Mouse (Mus musculus) ovary, postnatal 10 days (tissue): ENCODE measurements around the gene Celf2.

ENCODE experiments used
- DNase-seq: peaks from one replicate; pipeline ENCODE4 v3.0.0; 2022; ENCODE audit warnings: low spot score

Gene Celf2

DNA sequence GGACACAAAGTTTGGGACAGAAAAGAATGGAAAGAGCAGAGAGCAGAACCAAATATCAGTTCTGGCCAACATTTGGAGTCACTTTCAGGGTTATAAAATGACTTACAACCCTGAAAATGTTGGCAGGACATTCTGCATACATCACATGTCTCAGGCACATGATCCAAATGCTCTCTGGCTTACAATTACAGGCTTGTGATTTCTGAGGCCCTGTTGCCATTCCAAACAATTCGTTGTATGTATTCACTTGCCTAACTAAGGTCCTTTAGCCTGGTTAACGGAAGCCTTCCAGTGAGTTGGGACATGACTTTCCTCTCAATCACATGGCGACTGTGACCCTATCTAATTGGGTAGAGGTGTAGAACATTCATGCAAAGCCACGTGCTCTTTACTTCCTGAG is 249.2 kb downstream of the Celf2 start:
- DNase-seq = no peak

GRCm38 (mm10) chr2:7259616-7260015 is 249.7 kb downstream of the Celf2 start:
- DNase-seq = no peak

- DNase-seq = no peak
These were observed 253.3 kb downstream of the Celf2 start for GRCm38 (mm10) chr2:7256023-7256422.

DNA sequence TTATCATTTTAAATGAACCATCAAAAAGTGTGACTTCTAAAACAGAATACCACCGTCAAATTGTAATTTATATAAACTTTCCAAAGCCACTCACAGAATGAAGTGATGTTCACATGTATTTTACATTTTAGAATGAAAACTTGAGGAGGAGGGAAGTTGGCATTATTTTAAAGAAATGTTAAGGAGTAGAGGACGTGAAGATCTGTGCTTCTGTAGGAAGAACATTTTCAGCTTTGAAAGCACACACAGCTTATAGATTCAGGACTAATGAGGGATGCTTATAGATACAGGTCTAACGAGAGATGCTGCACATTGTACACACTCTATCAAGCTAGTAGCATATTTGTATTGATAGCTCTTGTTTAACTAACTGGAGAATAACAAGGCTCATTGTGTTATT is 254.0 kb downstream of the Celf2 start:
- DNase-seq = no peak

DNA sequence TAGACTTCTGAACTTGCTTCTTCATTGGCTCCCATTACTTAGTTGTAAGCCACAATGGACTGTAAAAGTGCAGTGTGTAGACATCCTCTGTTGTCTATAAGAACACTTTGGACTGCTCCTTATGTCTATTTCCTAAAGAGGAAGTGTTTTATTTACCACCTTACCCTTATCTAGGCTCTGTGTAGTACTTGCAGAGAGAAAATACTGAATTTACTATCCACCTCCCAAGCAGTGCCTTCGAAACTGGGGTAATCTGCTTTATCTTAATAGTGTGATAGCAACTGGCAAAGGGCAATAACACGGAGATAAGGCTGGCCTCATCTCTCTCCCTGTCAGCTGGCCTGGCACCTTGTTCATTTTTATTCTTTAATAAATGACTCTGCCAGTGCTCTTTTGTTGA is 259.0 kb downstream of the Celf2 start:
- no peak for DNase-seq

DNA sequence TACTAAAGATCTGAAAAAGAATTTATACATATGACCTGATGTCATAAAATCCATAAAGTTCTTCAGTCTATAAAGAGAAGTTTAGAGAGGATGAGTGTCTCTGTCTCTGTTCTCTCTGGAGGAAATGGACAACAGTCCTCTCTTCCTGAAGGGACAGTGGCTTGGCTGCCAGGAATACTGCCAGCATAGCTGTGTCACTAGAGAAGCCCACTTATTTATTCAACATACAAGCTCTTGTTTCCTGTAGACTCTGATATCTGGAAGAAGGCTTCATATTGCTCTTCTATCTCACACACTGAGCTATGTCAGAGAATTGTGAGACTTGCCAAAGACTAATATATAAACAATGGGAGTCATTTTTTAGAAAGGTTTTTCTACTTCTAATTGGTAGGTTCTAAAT is 260.4 kb downstream of the Celf2 start:
- DNase-seq = no peak

GRCm38 (mm10) chr2:7245958-7246774 is 263.2 kb downstream of the Celf2 start:
- peak; percentile 27 for DNase-seq

GRCm38 (mm10) chr2:7242139-7242538 is 267.2 kb downstream of the Celf2 start:
- no peak for DNase-seq

GRCm38 (mm10) chr2:7241523-7241941 is 267.8 kb downstream of the Celf2 start:
- DNase-seq = no peak

DNA sequence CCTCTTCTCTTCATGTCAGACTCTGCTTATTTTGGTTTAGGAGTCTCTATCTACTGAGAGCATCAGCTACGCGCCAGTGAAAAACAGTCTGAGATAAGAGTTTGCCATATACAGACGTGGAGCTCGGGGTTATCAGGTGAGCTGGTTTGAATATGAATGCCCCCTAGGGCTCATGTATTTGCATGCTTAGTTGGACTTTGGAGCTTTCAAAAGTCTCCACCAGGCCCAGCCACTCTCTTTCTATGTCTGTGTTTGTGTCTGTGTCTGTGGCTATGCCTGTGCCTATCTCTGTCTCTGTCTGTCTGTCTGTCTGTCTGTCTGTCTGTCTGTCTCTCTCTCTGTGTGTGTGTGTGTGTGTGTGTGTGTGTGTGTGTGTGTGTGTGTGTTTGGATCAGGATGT is 272.1 kb downstream of the Celf2 start:
- no peak for DNase-seq

DNA sequence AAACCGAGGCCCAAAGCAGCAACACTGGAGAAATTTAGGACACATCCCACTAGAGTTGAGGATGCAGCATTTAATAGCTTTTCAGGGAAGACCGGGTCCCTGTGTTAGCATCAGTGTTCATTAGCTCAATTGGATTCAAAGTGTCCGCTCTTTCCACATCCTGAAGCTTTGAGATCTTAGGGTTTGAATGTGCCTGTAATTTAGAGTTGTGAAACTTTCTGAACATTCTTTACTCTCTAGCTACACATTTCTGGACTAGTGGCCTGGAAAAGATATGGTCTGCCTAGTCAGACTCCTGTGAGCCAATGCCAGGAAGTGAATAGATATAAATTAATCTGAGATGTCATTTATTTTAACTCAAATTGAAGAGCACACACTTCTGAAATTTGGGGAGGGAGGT is 272.9 kb downstream of the Celf2 start:
- no peak for DNase-seq

DNA sequence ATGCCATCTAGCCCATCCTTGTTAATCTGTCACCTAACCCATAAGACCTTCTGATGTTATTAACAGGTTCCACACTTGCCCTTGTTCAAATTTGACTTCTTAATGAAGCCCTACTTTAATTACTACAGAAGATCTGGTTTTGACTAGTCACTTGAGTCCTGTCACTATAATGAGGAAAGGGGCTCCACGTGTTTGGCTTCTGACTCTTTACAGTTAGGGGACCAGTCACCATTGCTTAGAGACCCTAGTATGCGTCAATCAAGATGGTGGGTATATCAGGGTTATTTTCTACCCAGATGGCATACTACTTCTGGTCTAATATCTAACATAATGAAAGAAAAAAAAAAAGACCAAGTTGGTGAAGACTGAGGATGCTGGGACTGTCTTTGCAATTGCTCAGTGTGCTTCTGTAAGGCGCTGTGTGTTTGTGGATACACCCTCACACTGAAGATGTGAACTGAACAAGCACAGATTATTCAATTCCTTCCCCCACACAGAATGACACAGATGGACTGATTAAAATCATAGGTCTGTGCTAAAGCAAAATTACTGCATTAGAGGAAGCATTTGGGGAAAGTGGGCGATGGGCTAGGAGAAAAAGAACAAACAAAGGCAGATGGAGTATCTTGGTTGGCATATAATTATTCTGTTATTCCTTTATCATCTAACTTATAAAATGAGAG is 274.2 kb downstream of the Celf2 start:
- DNase-seq = no peak

- DNase-seq = no peak
These were observed 274.8 kb downstream of the Celf2 start for GRCm38 (mm10) chr2:7234587-7234986.

GRCm38 (mm10) chr2:7233411-7233810 is 276.0 kb downstream of the Celf2 start:
- no peak for DNase-seq

- DNase-seq = no peak
These were observed 282.6 kb downstream of the Celf2 start for GRCm38 (mm10) chr2:7226785-7227184.

- DNase-seq = no peak
These were observed 284.9 kb downstream of the Celf2 start for GRCm38 (mm10) chr2:7224346-7225071.

DNA sequence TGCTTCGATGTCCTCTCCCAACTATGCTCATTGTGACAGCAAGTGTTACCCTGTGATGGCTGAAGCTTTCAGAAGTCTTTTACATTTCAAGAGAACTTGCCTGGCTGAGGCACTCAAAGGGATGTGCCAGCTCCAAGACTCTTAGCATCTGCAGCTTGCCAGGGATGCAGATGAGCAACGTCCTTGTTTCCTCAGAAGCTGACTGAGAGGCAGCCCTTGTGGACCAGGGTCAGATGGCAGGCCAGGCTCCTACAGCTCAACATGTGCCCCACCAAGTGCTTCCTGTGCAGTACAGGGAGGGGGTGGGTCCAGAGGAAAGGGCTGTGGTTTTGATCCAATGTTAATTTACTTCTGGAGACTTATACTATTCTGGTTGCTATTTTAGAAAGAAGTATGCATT is 285.8 kb downstream of the Celf2 start:
- no peak for DNase-seq

DNA sequence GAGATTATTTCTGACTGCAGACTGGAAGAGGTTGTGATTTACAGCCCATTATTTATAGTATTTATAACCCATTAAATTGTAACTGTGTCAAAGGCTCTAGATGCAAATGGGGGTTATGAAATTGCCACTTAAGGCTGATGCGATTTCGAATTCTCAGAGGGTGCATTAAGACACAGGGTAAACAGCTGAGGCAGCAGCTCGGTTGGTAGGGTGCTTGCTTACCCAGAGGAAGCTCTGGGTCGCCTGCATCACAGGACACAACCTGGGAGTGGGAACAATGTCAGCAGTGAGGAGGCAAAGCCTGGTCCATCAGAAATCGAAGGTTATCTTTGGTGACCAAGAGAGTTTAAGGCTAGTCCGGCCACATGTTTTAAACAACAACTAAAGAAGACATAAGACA is 286.5 kb downstream of the Celf2 start:
- DNase-seq = no peak

GRCm38 (mm10) chr2:7221856-7222255 is 287.5 kb downstream of the Celf2 start:
- no peak for DNase-seq

GRCm38 (mm10) chr2:7218101-7218500 is 291.3 kb downstream of the Celf2 start:
- DNase-seq = no peak

- no peak for DNase-seq
These were observed 301.5 kb downstream of the Celf2 start for GRCm38 (mm10) chr2:7207691-7208504.

- no peak for DNase-seq
These were observed 315.9 kb downstream of the Celf2 start for GRCm38 (mm10) chr2:7193413-7193812.
